Mouse (Mus musculus): ENCODE measurements at regions not wholly inside any gene's neighbourhood (a gene's known extent, or its start where the extent isn't known, plus 50 kb on each side); places are given as distances from the start of the nearest gene placed in this dataset.
A peak's percentile ranks its signal among the peaks of the same experiment; 100 is the strongest.

DNA sequence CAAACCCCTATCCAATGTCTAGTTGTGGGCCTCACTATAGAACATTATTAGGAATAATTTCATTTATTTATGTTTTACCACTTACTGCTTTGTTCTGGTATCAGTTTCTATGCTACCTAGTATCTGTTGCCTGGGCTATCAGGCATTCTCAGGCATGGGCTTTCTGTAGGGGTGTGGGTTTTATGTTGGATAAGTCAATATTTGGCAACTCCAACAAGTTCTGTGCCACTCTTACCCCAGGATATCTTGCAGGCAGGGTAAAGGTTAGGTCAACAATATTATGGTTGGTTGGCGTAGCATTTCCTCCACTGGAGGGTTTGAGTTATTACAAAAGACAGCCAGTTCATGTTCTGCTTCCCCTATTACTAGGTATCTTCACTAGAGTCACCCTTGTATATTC is 65.8 kb downstream of the Smim10l1 start:
- no peak for DNase-seq (ENCODE audit: low spot score)

DNA sequence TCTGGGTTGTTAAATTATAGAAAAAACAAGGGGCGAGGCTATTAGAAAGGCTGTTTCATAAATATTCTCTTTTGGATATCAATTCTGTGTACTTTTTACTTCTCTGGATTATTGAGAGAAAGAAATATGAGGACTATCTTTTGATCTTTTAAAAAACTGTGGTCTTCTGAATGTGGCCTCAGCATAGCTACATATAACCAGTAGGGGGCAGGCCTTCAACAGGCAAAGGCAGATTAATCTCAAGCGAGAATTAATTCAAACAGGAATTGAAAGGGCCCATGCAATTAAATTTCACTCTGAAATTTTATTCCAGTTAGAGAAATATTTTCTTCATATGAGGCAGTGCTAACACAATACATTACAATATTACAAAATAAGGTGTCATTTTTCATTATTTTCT is 66.6 kb downstream of the Smim10l1 start:
- DNase-seq (ENCODE audit: low spot score), result no peak

DNA sequence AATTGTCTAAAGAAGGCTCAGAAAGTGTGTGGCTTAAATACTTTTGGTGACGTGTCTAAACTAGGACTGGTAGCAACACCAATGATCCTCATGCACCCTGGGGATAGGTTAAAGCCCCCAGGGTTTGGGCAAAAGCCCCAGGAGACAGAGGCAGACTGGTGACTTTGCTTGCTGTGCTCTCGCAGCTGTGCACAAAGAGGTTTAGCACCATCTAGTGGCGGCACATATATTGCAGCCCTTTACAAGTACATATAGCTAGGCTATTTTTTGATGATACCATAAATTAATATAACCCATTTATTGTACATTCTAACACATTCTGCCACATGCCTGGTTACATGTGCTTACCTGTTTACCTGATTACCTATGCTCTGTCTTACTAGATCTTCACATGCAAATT is 85.8 kb upstream of the 5530400C23Rik start:
- peak; percentile 79 for DNase-seq (ENCODE audit: low spot score)

Measured in testis, postnatal 10 days (tissue).